Mouse (Mus musculus): ENCODE results near the gene Eed. TPM values are rescaled to one million over a fixed set of nuclear protein-coding genes. Genes with fewer than 3 reads are reported as not detected.

The Eed gene
- polyA plus RNA-seq, 1 experiment from 2014 or later, result 74.3 TPM

GRCm38 (mm10) chr7:90016930-90017588 is 36.3 kb upstream of the Eed start:
- 26% methylated on average over 5 of the region's 5 CpGs for WGBS
- Histone ChIP-seq H3K4me3 (ENCODE audit: low read depth, low read length) (no peak overlapping the region), H3K36me3 (ENCODE audit: control insufficient read depth, insufficient read depth, low read length) (no peaks in the 10 kb centered on the region), H3K4me1 (replicated peaks; ENCODE audit: control insufficient read depth, insufficient read depth, low read length) (no peaks in the 10 kb centered on the region), H3K27ac (ENCODE audit: low read depth, low read length) (no peak overlapping the region), H3K4me2 (replicated peaks; ENCODE audit: low read depth, low read length) (no peak overlapping the region), H3K9ac (ENCODE audit: low read depth, low read length) (no peak overlapping the region), H3K27me3 (ENCODE audit: control insufficient read depth, insufficient read depth, low read length) (no peaks in the 10 kb centered on the region), H3K9me3 (ENCODE audit: control insufficient read depth, low read length) (no peaks in the 10 kb centered on the region)
- peak; percentile 59; the same call in 1 of the 2 replicates for ATAC-seq (ENCODE audit: low FRiP score)
- DNase-seq (ENCODE audit: low spot score), result peak; percentile 31

- DNase-seq (ENCODE audit: low spot score) (no peak), ATAC-seq (ENCODE audit: low FRiP score) (no peak)
- Histone ChIP-seq H3K4me3 (ENCODE audit: low read depth, low read length) (no peak overlapping the region), H3K9me3 (ENCODE audit: control insufficient read depth, low read length) (no peaks in the 10 kb centered on the region), H3K4me1 (replicated peaks; ENCODE audit: control insufficient read depth, insufficient read depth, low read length) (no peaks in the 10 kb centered on the region), H3K27me3 (ENCODE audit: control insufficient read depth, insufficient read depth, low read length) (no peaks in the 10 kb centered on the region), H3K9ac (ENCODE audit: low read depth, low read length) (no peak overlapping the region), H3K36me3 (ENCODE audit: control insufficient read depth, insufficient read depth, low read length) (no peaks in the 10 kb centered on the region), H3K4me2 (replicated peaks; ENCODE audit: low read depth, low read length) (no peak overlapping the region), H3K27ac (ENCODE audit: low read depth, low read length) (no peak overlapping the region)
- 85% methylated on average over 4 of the region's 4 CpGs for WGBS
Measured at GRCm38 (mm10) chr7:90016459-90016858, 35.7 kb upstream of the Eed start.

GRCm38 (mm10) chr7:90006667-90007653 is 26.2 kb upstream of the Eed start:
- H3K4me2 ChIP-seq (replicated peaks; ENCODE audit: low read depth, low read length), result no peak overlapping the region

GRCm38 (mm10) chr7:90004781-90005180 is 24.0 kb upstream of the Eed start:
- WGBS, result 93% methylated on average over 3 of the region's 3 CpGs
- Histone ChIP-seq H3K9ac (ENCODE audit: low read depth, low read length) (no peak overlapping the region), H3K27me3 (ENCODE audit: control insufficient read depth, insufficient read depth, low read length) (no peaks in the 10 kb centered on the region), H3K4me2 (replicated peaks; ENCODE audit: low read depth, low read length) (no peak overlapping the region), H3K4me3 (ENCODE audit: low read depth, low read length) (no peak overlapping the region), H3K36me3 (ENCODE audit: control insufficient read depth, insufficient read depth, low read length) (no peaks in the 10 kb centered on the region), H3K9me3 (ENCODE audit: control insufficient read depth, low read length) (no peaks in the 10 kb centered on the region), H3K27ac (ENCODE audit: low read depth, low read length) (no peak overlapping the region), H3K4me1 (replicated peaks; ENCODE audit: control insufficient read depth, insufficient read depth, low read length) (no peaks in the 10 kb centered on the region)
- DNase-seq (ENCODE audit: low spot score), result no peak
- no peak for ATAC-seq (ENCODE audit: low FRiP score)

More at GRCm38 (mm10) chr7:90006667-90007653, 26.2 kb upstream of the Eed start:
- DNase-seq (ENCODE audit: low spot score), result no peak
- Histone ChIP-seq H3K4me3 (ENCODE audit: low read depth, low read length) (no peak overlapping the region), H3K9ac (ENCODE audit: low read depth, low read length) (no peak overlapping the region), H3K27ac (ENCODE audit: low read depth, low read length) (no peak overlapping the region), H3K27me3 (ENCODE audit: control insufficient read depth, insufficient read depth, low read length) (no peaks in the 10 kb centered on the region), H3K36me3 (ENCODE audit: control insufficient read depth, insufficient read depth, low read length) (no peaks in the 10 kb centered on the region), H3K9me3 (ENCODE audit: control insufficient read depth, low read length) (no peaks in the 10 kb centered on the region), H3K4me1 (replicated peaks; ENCODE audit: control insufficient read depth, insufficient read depth, low read length) (no peaks in the 10 kb centered on the region)
- no peak for ATAC-seq (ENCODE audit: low FRiP score)
- 43% methylated on average over 8 of the region's 8 CpGs for WGBS

GRCm38 (mm10) chr7:90002375-90002774 is 21.6 kb upstream of the Eed start:
- no peak for ATAC-seq (ENCODE audit: low FRiP score)
- Histone ChIP-seq H3K9me3 (ENCODE audit: control insufficient read depth, low read length) (no peaks in the 10 kb centered on the region), H3K4me1 (replicated peaks; ENCODE audit: control insufficient read depth, insufficient read depth, low read length) (no peaks in the 10 kb centered on the region), H3K36me3 (ENCODE audit: control insufficient read depth, insufficient read depth, low read length) (no peaks in the 10 kb centered on the region), H3K27me3 (ENCODE audit: control insufficient read depth, insufficient read depth, low read length) (no peaks in the 10 kb centered on the region), H3K27ac (ENCODE audit: low read depth, low read length) (no peak overlapping the region), H3K4me3 (ENCODE audit: low read depth, low read length) (no peak overlapping the region), H3K9ac (ENCODE audit: low read depth, low read length) (no peak overlapping the region), H3K4me2 (replicated peaks; ENCODE audit: low read depth, low read length) (no peak overlapping the region)
- WGBS, result 68% methylated on average over 2 of the region's 2 CpGs
- DNase-seq (ENCODE audit: low spot score), result no peak

- DNase-seq (ENCODE audit: low spot score) (no peak), ATAC-seq (ENCODE audit: low FRiP score) (no peak)
- no peaks in the 10 kb centered on the region for H3K9me3 ChIP-seq (ENCODE audit: control insufficient read depth, low read length)
- WGBS, result 91% methylated on average over 5 of the region's 5 CpGs
- no peaks in the 10 kb centered on the region for H3K36me3 ChIP-seq (ENCODE audit: control insufficient read depth, insufficient read depth, low read length)
- H3K27ac ChIP-seq (ENCODE audit: low read depth, low read length), result no peak overlapping the region
- no peaks in the 10 kb centered on the region for H3K4me1 ChIP-seq (replicated peaks; ENCODE audit: control insufficient read depth, insufficient read depth, low read length)
- H3K9ac ChIP-seq (ENCODE audit: low read depth, low read length), result no peak overlapping the region
- H3K4me2 ChIP-seq (replicated peaks; ENCODE audit: low read depth, low read length), result no peak overlapping the region
- H3K27me3 ChIP-seq (ENCODE audit: control insufficient read depth, insufficient read depth, low read length), result no peaks in the 10 kb centered on the region
- no peak overlapping the region for H3K4me3 ChIP-seq (ENCODE audit: low read depth, low read length)
Measured at GRCm38 (mm10) chr7:89999491-89999890, 18.7 kb upstream of the Eed start.

GRCm38 (mm10) chr7:89998624-89999006 is 17.8 kb upstream of the Eed start:
- no peaks in the 10 kb centered on the region for H3K4me1 ChIP-seq (replicated peaks; ENCODE audit: control insufficient read depth, insufficient read depth, low read length)
- no peak overlapping the region for H3K4me3 ChIP-seq (ENCODE audit: low read depth, low read length)
- DNase-seq (ENCODE audit: low spot score) (peak; percentile 21), ATAC-seq (ENCODE audit: low FRiP score) (peak; percentile 67; the same call in 1 of the 2 replicates)
- no peak overlapping the region for H3K9ac ChIP-seq (ENCODE audit: low read depth, low read length)
- H3K4me2 ChIP-seq (replicated peaks; ENCODE audit: low read depth, low read length), result no peak overlapping the region
- H3K36me3 ChIP-seq (ENCODE audit: control insufficient read depth, insufficient read depth, low read length), result no peaks in the 10 kb centered on the region
- H3K27ac ChIP-seq (ENCODE audit: low read depth, low read length), result no peak overlapping the region
- H3K9me3 ChIP-seq (ENCODE audit: control insufficient read depth, low read length), result no peaks in the 10 kb centered on the region
- H3K27me3 ChIP-seq (ENCODE audit: control insufficient read depth, insufficient read depth, low read length), result no peaks in the 10 kb centered on the region
- 76% methylated on average over 2 of the region's 2 CpGs for WGBS

- H3K4me1 ChIP-seq (replicated peaks; ENCODE audit: control insufficient read depth, insufficient read depth, low read length), result no peaks in the 10 kb centered on the region
- peak; percentile 85 for DNase-seq (ENCODE audit: low spot score)
- no peak overlapping the region for H3K27ac ChIP-seq (ENCODE audit: low read depth, low read length)
- no peaks in the 10 kb centered on the region for H3K9me3 ChIP-seq (ENCODE audit: control insufficient read depth, low read length)
- H3K36me3 ChIP-seq (ENCODE audit: control insufficient read depth, insufficient read depth, low read length), result no peaks in the 10 kb centered on the region
- H3K4me3 ChIP-seq (ENCODE audit: low read depth, low read length), result no peak overlapping the region
- ATAC-seq (ENCODE audit: low FRiP score), result peak; percentile 75
- H3K4me2 ChIP-seq (replicated peaks; ENCODE audit: low read depth, low read length), result no peak overlapping the region
- 15% methylated on average over 10 of the region's 10 CpGs for WGBS
- no peaks in the 10 kb centered on the region for H3K27me3 ChIP-seq (ENCODE audit: control insufficient read depth, insufficient read depth, low read length)
- H3K9ac ChIP-seq (ENCODE audit: low read depth, low read length), result no peak overlapping the region
Measured at GRCm38 (mm10) chr7:89998006-89998623, 17.3 kb upstream of the Eed start.
